Mouse (Mus musculus): ENCODE data around the gene Rasgrf1. TPM values are rescaled to one million over a fixed set of nuclear protein-coding genes. Genes with fewer than 3 reads are reported as not detected.
A peak's percentile ranks its signal among the peaks of the same experiment; 100 is the strongest.

Rasgrf1 gene
- polyA plus RNA-seq, 1 experiment from 2014 or later: 22.3 TPM

DNA sequence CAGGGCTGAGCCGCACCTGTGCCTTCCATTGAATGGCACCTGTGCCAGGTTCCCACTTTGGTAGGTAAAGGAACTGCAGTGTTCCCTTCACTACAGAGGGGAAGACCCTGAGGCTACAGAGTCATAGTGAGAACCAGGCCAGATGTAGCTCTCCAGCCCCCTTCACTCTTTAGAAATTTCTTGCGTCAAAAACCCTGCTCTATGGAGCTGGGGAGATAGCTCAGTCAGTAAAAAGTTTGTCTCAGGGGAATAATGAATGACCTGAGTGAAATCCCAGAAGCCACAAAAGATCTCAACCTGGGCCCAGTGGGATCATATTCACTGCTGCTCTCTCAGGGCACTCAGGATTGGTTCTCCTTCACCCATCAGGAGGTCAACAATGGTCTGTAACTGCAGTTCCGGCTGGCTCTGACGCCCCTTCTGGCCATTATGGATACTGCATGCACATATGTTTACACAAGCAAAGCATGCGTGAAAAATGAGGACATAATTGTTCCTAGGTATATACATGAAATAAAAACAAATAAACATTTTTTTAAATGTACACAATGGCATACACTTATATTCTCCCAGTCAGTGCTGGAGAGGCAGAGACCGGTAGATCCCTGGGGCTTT, 59.2 kb downstream of the Rasgrf1 start:
- H3K27me3 ChIP-seq (ENCODE audit: control insufficient read depth, insufficient read depth, low read length): no peaks in the 10 kb centered on the region
- no peak overlapping the region for H3K4me2 ChIP-seq (ENCODE audit: low read depth, low read length)
- WGBS: 83% methylated on average over 6 of the region's 6 CpGs
- no peaks in the 10 kb centered on the region for H3K4me1 ChIP-seq (ENCODE audit: control insufficient read depth, insufficient read depth, low read length)
- H3K27ac ChIP-seq (ENCODE audit: low read depth, low read length): no peak overlapping the region
- no peak for ATAC-seq (ENCODE audit: low read depth)
- H3K9me3 ChIP-seq (ENCODE audit: control insufficient read depth, low read length): no peaks in the 10 kb centered on the region
- H3K9ac ChIP-seq (replicated peaks; ENCODE audit: low read depth, low read length): no peak overlapping the region
- H3K36me3 ChIP-seq (ENCODE audit: control insufficient read depth, insufficient read depth, low read length): no peaks in the 10 kb centered on the region
- H3K4me3 ChIP-seq (ENCODE audit: low read depth, low read length): no peak overlapping the region

DNA sequence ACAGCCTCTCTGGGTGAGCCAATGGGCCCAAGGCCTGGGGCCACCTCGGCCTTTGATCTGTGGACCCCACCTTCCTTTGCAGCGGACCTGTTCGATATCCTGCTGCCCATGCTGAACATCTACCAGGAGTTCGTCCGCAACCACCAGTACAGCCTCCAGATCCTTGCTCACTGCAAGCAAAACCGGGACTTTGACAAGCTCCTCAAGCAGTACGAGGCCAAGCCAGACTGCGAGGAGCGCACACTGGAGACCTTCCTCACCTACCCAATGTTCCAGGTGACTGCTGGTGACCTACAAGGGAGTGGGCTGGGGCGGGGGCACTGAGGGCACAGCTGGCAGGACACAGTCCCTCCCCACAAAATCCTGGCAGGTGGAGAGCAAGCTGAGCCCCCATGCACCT, 60.6 kb downstream of the Rasgrf1 start:
- H3K27ac ChIP-seq (ENCODE audit: low read depth, low read length): no peak overlapping the region
- no peak for ATAC-seq (ENCODE audit: low read depth)

DNA sequence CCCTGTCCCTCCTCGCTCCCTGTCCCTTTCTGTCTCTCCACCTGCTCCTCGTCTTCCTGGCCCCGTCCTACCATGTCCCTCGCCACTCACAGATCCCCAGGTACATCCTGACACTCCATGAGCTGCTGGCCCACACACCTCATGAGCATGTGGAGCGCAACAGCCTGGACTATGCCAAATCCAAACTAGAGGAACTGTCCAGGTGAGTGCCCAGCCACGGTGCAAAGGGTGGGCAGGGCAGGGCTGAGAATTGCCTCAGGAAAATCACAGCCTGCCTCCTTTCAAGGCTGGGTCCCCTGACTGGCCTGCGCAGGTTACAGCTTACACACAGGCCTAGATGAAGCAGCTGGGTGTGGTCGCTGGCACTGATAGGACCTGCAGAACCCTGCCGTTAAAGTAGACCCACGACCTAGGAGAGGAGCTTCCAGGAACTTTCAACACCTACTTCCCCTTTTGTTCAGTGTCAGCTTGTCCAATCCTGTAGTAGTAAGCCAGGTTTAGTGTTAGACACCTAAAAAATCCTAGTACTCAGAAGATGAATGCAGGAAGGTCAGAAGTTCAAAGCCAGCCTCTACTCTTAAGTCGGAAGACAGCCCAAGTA, 61.3 kb downstream of the Rasgrf1 start:
- no peak overlapping the region for H3K4me2 ChIP-seq (ENCODE audit: low read depth, low read length)
- no peak for ATAC-seq (ENCODE audit: low read depth)
- no peaks in the 10 kb centered on the region for H3K4me1 ChIP-seq (ENCODE audit: control insufficient read depth, insufficient read depth, low read length)
- H3K27me3 ChIP-seq (ENCODE audit: control insufficient read depth, insufficient read depth, low read length): no peaks in the 10 kb centered on the region
- 87% methylated on average over 11 of the region's 11 CpGs for WGBS
- no peak overlapping the region for H3K4me3 ChIP-seq (ENCODE audit: low read depth, low read length)
- H3K9ac ChIP-seq (replicated peaks; ENCODE audit: low read depth, low read length): no peak overlapping the region
- no peak overlapping the region for H3K27ac ChIP-seq (ENCODE audit: low read depth, low read length)
- H3K9me3 ChIP-seq (ENCODE audit: control insufficient read depth, low read length): no peaks in the 10 kb centered on the region
- no peaks in the 10 kb centered on the region for H3K36me3 ChIP-seq (ENCODE audit: control insufficient read depth, insufficient read depth, low read length)

More for the DNA sequence above, 60.6 kb downstream of the Rasgrf1 start:
- Histone ChIP-seq H3K9ac (replicated peaks; ENCODE audit: low read depth, low read length) (no peak overlapping the region), H3K9me3 (ENCODE audit: control insufficient read depth, low read length) (no peaks in the 10 kb centered on the region), H3K36me3 (ENCODE audit: control insufficient read depth, insufficient read depth, low read length) (no peaks in the 10 kb centered on the region), H3K4me1 (ENCODE audit: control insufficient read depth, insufficient read depth, low read length) (no peaks in the 10 kb centered on the region), H3K27me3 (ENCODE audit: control insufficient read depth, insufficient read depth, low read length) (no peaks in the 10 kb centered on the region), H3K4me2 (ENCODE audit: low read depth, low read length) (no peak overlapping the region), H3K4me3 (ENCODE audit: low read depth, low read length) (no peak overlapping the region)
- WGBS: 94% methylated on average over 10 of the region's 10 CpGs

DNA sequence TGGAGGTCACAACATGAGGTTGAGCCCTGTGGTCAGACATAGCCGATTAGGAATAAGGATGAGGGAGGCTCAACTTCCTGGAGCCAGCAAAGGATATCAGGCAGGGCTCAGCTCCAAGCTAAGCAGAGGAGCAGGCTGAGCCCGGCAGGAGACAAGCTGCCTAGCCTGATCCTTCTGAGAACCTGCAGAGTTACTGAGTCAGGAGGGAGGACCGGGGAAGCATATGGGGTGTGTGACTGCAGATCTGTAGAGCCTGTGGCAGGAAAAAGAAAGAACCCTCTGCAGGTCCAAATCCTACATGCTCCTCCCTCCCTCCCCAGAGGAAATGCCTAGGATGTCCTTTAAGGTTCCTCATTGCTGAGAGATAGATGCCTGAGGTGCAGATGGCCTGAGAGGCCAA, 62.6 kb downstream of the Rasgrf1 start:
- 74% methylated on average over 3 of the region's 3 CpGs for WGBS
- Histone ChIP-seq H3K27ac (ENCODE audit: low read depth, low read length) (no peak overlapping the region), H3K9me3 (ENCODE audit: control insufficient read depth, low read length) (no peaks in the 10 kb centered on the region), H3K36me3 (ENCODE audit: control insufficient read depth, insufficient read depth, low read length) (no peaks in the 10 kb centered on the region), H3K4me3 (ENCODE audit: low read depth, low read length) (no peak overlapping the region), H3K4me1 (ENCODE audit: control insufficient read depth, insufficient read depth, low read length) (no peaks in the 10 kb centered on the region), H3K4me2 (ENCODE audit: low read depth, low read length) (no peak overlapping the region), H3K27me3 (ENCODE audit: control insufficient read depth, insufficient read depth, low read length) (no peaks in the 10 kb centered on the region), H3K9ac (replicated peaks; ENCODE audit: low read depth, low read length) (no peak overlapping the region)
- ATAC-seq (ENCODE audit: low read depth): no peak

DNA sequence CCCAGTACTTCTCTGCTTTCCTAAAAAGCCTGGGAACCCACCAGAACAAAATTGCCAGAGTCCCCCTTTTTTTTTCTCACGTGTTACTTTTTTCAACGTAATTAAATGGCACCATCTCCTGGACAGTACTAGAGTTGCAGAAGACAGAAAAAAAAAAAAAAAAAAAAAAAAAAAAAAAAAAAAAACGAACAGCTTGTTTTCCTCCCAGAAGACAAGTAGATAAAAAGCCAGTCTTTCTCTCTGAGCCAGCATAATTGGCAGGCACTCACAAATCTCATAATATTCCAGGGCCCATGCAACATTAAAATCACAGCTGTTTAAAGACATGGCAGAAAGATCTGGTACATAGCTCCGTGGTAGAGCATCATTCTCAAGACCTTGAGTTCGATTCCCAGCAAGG, 64.1 kb downstream of the Rasgrf1 start:
- Histone ChIP-seq H3K4me1 (ENCODE audit: control insufficient read depth, insufficient read depth, low read length) (no peaks in the 10 kb centered on the region), H3K4me2 (ENCODE audit: low read depth, low read length) (no peak overlapping the region), H3K4me3 (ENCODE audit: low read depth, low read length) (no peak overlapping the region), H3K9me3 (ENCODE audit: control insufficient read depth, low read length) (no peaks in the 10 kb centered on the region), H3K27ac (ENCODE audit: low read depth, low read length) (no peak overlapping the region; the same call in 1 of the 2 replicates), H3K9ac (replicated peaks; ENCODE audit: low read depth, low read length) (no peak overlapping the region), H3K36me3 (ENCODE audit: control insufficient read depth, insufficient read depth, low read length) (no peaks in the 10 kb centered on the region), H3K27me3 (ENCODE audit: control insufficient read depth, insufficient read depth, low read length) (no peaks in the 10 kb centered on the region)
- 32% methylated on average over 5 of the region's 5 CpGs for WGBS
- ATAC-seq (ENCODE audit: low read depth): peak; percentile 38; the same call in 1 of the 2 replicates

DNA sequence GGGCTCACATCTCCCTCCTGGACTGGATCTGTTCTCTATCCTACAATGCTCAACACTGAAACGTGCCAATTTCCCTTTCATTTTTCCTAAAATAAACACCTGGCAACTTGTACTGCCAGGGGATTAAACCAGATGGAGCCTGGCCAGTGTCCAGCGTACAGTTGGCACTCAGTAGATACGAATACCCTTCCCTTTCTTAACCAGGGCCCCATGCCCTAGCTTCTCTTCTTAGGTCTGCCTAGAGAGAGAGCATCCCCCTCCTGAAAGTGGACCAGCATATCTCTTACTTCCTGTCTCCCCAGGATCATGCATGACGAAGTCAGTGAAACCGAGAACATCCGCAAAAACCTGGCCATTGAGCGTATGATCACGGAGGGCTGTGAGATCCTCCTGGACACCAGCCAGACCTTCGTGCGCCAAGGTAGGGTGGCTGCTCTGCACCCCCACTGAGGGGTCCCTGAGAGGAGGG, 64.8 kb downstream of the Rasgrf1 start:
- Histone ChIP-seq H3K27ac (ENCODE audit: low read depth, low read length) (no peak overlapping the region; the same call in 1 of the 2 replicates), H3K4me2 (ENCODE audit: low read depth, low read length) (no peak overlapping the region), H3K27me3 (ENCODE audit: control insufficient read depth, insufficient read depth, low read length) (no peaks in the 10 kb centered on the region), H3K36me3 (ENCODE audit: control insufficient read depth, insufficient read depth, low read length) (no peaks in the 10 kb centered on the region), H3K9me3 (ENCODE audit: control insufficient read depth, low read length) (no peaks in the 10 kb centered on the region), H3K4me1 (ENCODE audit: control insufficient read depth, insufficient read depth, low read length) (no peaks in the 10 kb centered on the region), H3K9ac (replicated peaks; ENCODE audit: low read depth, low read length) (no peak overlapping the region), H3K4me3 (ENCODE audit: low read depth, low read length) (no peak overlapping the region)
- WGBS: 73% methylated on average over 10 of the region's 10 CpGs
- peak; percentile 23 for ATAC-seq (ENCODE audit: low read depth)

DNA sequence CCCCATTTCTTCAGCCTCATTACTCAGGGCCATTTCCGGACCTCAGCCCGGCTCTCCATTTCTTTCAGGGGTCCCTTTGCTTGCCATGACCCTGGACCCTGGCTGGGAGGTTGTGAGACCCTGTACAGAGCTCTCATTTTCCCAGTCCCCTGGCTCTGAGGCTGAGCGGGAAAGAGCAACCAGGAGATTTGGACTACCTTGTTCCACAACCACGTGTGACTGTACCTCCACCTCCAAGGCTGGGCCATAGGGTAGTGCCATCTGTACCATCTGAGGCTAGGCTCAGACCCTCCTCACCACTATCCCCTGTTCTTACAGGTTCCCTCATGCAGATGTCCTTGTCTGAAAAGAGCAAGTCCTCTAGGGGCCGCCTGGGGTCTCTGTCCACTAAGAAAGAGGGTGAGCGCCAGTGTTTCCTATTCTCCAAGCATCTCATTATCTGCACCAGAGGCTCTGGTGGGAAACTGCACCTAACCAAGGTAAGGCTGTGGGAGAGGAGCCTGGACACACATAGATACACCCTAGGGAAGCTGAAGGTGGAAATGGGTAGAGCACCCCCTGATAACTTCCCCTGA, 66.7 kb downstream of the Rasgrf1 start:
- Histone ChIP-seq H3K4me3 (ENCODE audit: low read depth, low read length) (no peak overlapping the region), H3K27ac (ENCODE audit: low read depth, low read length) (no peak overlapping the region), H3K4me2 (ENCODE audit: low read depth, low read length) (no peak overlapping the region), H3K4me1 (ENCODE audit: control insufficient read depth, insufficient read depth, low read length) (no peaks in the 10 kb centered on the region), H3K27me3 (ENCODE audit: control insufficient read depth, insufficient read depth, low read length) (no peaks in the 10 kb centered on the region), H3K9me3 (ENCODE audit: control insufficient read depth, low read length) (no peaks in the 10 kb centered on the region), H3K36me3 (ENCODE audit: control insufficient read depth, insufficient read depth, low read length) (no peaks in the 10 kb centered on the region), H3K9ac (replicated peaks; ENCODE audit: low read depth, low read length) (no peak overlapping the region)
- ATAC-seq (ENCODE audit: low read depth): no peak
- WGBS: 73% methylated on average over 6 of the region's 6 CpGs

DNA sequence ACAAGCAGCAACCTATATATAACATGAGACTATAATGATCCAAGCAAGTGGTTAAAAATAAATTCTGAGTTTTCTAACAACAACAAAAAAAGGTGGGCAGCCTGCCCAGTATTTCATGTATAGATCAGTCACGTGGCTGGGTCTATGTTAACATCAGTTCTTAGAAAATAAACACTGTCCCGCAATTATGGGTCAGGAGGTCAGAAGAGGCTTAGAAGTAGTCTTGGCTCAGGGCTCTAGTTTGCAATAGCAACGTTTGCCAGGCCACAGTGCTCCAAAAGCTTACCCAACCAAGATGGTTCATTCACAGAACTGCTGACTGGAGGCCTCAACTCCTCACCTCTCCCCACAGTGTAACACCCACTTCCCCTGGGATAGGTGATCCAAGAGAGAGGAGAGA, 69.5 kb downstream of the Rasgrf1 start:
- Histone ChIP-seq H3K9me3 (ENCODE audit: control insufficient read depth, low read length) (no peaks in the 10 kb centered on the region), H3K36me3 (ENCODE audit: control insufficient read depth, insufficient read depth, low read length) (no peaks in the 10 kb centered on the region), H3K4me1 (ENCODE audit: control insufficient read depth, insufficient read depth, low read length) (no peaks in the 10 kb centered on the region), H3K27me3 (ENCODE audit: control insufficient read depth, insufficient read depth, low read length) (no peaks in the 10 kb centered on the region), H3K4me2 (ENCODE audit: low read depth, low read length) (no peak overlapping the region), H3K27ac (ENCODE audit: low read depth, low read length) (no peak overlapping the region), H3K4me3 (ENCODE audit: low read depth, low read length) (no peak overlapping the region), H3K9ac (replicated peaks; ENCODE audit: low read depth, low read length) (no peak overlapping the region)
- ATAC-seq (ENCODE audit: low read depth): no peak
- 34% methylated on average over 3 of the region's 3 CpGs for WGBS

DNA sequence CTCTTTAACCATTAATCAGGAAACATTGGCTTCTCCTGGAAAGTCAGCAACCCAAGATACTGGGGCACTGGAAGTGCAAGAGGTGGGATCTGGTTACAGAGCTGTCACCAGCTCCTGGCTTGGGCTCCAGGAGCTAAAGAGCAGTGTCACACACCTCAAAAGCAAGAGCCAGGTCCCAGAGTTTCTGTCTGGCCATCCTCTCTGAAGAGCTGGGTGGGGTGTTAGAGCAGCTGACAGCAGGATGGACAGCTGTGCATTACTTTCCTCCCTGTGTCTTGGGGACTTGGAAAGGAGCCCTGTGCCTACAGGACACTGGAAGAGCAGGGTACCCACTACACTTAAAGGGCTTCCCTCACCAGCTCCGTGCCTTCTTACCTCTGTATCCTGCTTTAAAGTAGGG, 72.5 kb downstream of the Rasgrf1 start:
- H3K9me3 ChIP-seq (ENCODE audit: control insufficient read depth, low read length): no peaks in the 10 kb centered on the region
- no peak overlapping the region for H3K4me2 ChIP-seq (ENCODE audit: low read depth, low read length)
- no peak overlapping the region for H3K9ac ChIP-seq (replicated peaks; ENCODE audit: low read depth, low read length)
- H3K27ac ChIP-seq (ENCODE audit: low read depth, low read length): no peak overlapping the region
- no peak for ATAC-seq (ENCODE audit: low read depth)
- 88% methylated on average over 1 of the region's 1 CpGs for WGBS
- no peaks in the 10 kb centered on the region for H3K36me3 ChIP-seq (ENCODE audit: control insufficient read depth, insufficient read depth, low read length)
- H3K4me3 ChIP-seq (ENCODE audit: low read depth, low read length): no peak overlapping the region
- H3K4me1 ChIP-seq (ENCODE audit: control insufficient read depth, insufficient read depth, low read length): no peaks in the 10 kb centered on the region
- no peaks in the 10 kb centered on the region for H3K27me3 ChIP-seq (ENCODE audit: control insufficient read depth, insufficient read depth, low read length)

Measured in neural tube, embryonic 14.5 days (tissue).